Mouse (Mus musculus): Measurements from ENCODE around the gene Dusp12. TPM values are rescaled to one million over a fixed set of nuclear protein-coding genes. Genes with fewer than 3 reads are reported as not detected.

Dusp12 gene
- polyA plus RNA-seq, 1 experiment from 2014 or later, result 52.3 TPM

DNA sequence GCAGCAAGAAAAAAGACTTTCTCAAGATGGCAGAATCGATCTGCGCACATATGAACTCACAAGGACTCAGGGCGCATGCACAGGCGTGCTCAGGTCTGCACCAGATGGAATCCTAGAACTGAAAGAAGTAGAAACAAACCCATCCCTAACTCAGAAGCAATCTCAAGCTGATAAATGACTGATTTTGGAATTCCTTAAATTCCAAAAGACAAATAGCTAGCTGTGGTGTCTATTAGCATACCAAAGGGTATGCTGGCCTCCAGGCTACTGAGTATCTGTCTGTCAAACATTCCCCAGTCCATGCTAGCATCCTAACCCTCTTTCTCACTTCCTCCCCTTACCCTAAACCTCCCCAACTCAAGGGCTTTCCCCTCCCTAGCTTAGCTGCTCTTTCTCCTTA is 4.0 kb upstream of the Dusp12 start:
- WGBS, result 77% methylated on average over 4 of the region's 4 CpGs
- Histone ChIP-seq H3K9ac (ENCODE audit: low read depth, low read length) (no peak overlapping the region), H3K4me2 (ENCODE audit: low read length) (no peak overlapping the region), H3K4me3 (ENCODE audit: low read depth, low read length) (no peak overlapping the region), H3K4me1 (ENCODE audit: control insufficient read depth, insufficient read depth, low read length) (peaks cover 5% of the 10 kb centered on the region; the same call in 1 of the 2 replicates), H3K36me3 (ENCODE audit: control insufficient read depth, insufficient read depth, low read length) (no peaks in the 10 kb centered on the region), H3K27ac (ENCODE audit: low read length) (no peak overlapping the region), H3K27me3 (ENCODE audit: control insufficient read depth, insufficient read depth, low read depth, low read length) (no peaks in the 10 kb centered on the region), H3K9me3 (replicated peaks; ENCODE audit: control insufficient read depth, low read length, poor library complexity, severe bottlenecking) (no peaks in the 10 kb centered on the region)
- ATAC-seq, result no peak

DNA sequence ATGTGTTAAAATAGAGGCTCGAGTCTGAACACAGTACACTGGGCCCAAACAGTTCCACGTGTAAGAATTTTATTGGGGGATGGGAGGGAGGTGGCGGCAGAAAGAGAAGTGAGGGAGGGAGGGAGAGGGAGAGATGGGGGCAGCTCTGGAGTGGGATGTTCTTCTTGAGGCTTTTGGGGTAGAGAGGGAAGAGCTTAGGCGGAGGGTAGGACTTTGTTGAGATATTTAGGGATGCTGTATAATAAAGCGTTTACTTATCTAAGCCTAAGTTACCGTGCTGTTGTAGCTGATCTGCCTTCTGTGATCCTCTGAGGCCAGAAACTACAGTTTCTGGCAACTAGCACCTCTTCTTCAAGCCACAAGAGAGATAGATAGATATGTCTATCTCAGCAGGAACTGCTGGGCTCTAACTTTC is 711 bp upstream of the Dusp12 start:
- H3K27me3 ChIP-seq (ENCODE audit: control insufficient read depth, insufficient read depth, low read depth, low read length), result no peaks in the 10 kb centered on the region
- no peak overlapping the region; the same call in 1 of the 2 replicates for H3K4me2 ChIP-seq (ENCODE audit: low read length)
- H3K9ac ChIP-seq (ENCODE audit: low read depth, low read length), result no peak overlapping the region
- WGBS, result 62% methylated on average over 6 of the region's 6 CpGs
- 0 out of 2 replicates have a peak, but pooled peaks have one; percentile 10 for ATAC-seq
- no peak overlapping the region for H3K4me3 ChIP-seq (ENCODE audit: low read depth, low read length)
- no peaks in the 10 kb centered on the region for H3K9me3 ChIP-seq (replicated peaks; ENCODE audit: control insufficient read depth, low read length, poor library complexity, severe bottlenecking)
- peaks cover 22% of the 10 kb centered on the region for H3K4me1 ChIP-seq (ENCODE audit: control insufficient read depth, insufficient read depth, low read length)
- no peak overlapping the region for H3K27ac ChIP-seq (ENCODE audit: low read length)
- H3K36me3 ChIP-seq (ENCODE audit: control insufficient read depth, insufficient read depth, low read length), result no peaks in the 10 kb centered on the region

DNA sequence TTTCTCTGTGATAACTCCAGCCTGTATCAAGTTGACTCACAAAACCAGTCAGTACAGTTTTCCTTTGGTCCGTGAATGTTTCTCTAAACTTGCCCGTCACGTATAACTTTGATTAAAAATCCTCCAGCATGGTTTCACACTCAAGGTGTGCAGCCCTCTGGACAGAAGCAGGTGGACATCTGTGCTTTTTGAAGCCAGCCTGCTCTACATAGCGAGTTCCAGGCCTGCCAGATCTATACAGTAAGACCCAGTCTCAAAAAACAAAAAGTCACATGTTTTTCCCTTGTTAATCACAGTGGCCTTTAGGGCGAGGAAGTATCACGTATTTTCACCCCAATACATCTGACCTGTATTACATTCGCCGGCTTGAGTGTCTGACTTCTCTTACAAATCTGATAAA is 950 bp downstream of the Dusp12 start:
- H3K36me3 ChIP-seq (ENCODE audit: control insufficient read depth, insufficient read depth, low read length), result peaks cover 10% of the 10 kb centered on the region; the same call in 1 of the 2 replicates
- no peaks in the 10 kb centered on the region for H3K9me3 ChIP-seq (replicated peaks; ENCODE audit: control insufficient read depth, low read length, poor library complexity, severe bottlenecking)
- peak overlapping the region; percentile 93 for H3K9ac ChIP-seq (ENCODE audit: low read depth, low read length)
- peak; percentile 15; the same call in 1 of the 2 replicates for ATAC-seq
- H3K27ac ChIP-seq (ENCODE audit: low read length), result peak overlapping the region; percentile 90; the same call in 1 of the 2 replicates
- no peaks in the 10 kb centered on the region for H3K27me3 ChIP-seq (ENCODE audit: control insufficient read depth, insufficient read depth, low read depth, low read length)
- H3K4me2 ChIP-seq (ENCODE audit: low read length), result peak overlapping the region; percentile 80
- 32% methylated on average over 8 of the region's 8 CpGs for WGBS
- peaks cover 22% of the 10 kb centered on the region for H3K4me1 ChIP-seq (ENCODE audit: control insufficient read depth, insufficient read depth, low read length)
- peak overlapping the region; percentile 82 for H3K4me3 ChIP-seq (ENCODE audit: low read depth, low read length)

DNA sequence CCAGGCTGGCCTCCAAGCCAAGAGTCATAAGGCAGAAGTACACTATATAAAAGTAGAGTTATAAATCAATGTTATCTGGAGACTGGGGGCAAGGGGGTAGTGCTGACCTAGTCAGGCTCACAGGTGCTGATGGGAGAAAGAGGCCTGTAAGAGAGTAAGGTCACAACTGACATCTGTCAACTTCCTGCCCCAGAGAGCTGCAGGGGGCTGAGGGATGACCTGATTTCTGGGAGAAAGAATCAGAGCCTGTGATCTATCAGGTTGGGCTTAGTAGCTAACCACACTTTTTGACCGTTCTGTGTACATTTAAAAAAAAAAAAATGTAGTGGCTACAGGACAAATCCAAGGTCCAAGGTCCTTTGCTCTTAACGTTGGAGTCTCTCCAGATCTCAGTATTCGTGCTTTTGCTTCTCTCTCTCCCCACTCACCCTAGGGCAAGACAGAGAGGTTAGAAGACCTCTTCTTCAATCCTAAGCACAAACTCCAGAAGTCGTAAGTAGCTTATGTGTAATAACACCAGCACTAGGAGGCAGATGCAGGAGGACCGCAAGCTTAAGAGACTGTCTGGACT is 2.3 kb downstream of the Dusp12 start:
- H3K4me3 ChIP-seq (ENCODE audit: low read depth, low read length), result no peak overlapping the region
- 89% methylated on average over 5 of the region's 5 CpGs for whole genome bisulfite sequencing
- ATAC-seq, result no peak
- H3K9me3 ChIP-seq (replicated peaks; ENCODE audit: control insufficient read depth, low read length, poor library complexity, severe bottlenecking), result no peaks in the 10 kb centered on the region
- H3K4me1 ChIP-seq (ENCODE audit: control insufficient read depth, insufficient read depth, low read length), result peaks cover 22% of the 10 kb centered on the region
- no peak overlapping the region for H3K27ac ChIP-seq (ENCODE audit: low read length)
- no peaks in the 10 kb centered on the region for H3K27me3 ChIP-seq (ENCODE audit: control insufficient read depth, insufficient read depth, low read depth, low read length)
- H3K36me3 ChIP-seq (ENCODE audit: control insufficient read depth, insufficient read depth, low read length), result peaks cover 14% of the 10 kb centered on the region; the same call in 1 of the 2 replicates
- H3K4me2 ChIP-seq (ENCODE audit: low read length), result no peak overlapping the region
- H3K9ac ChIP-seq (ENCODE audit: low read depth, low read length), result no peak overlapping the region

DNA sequence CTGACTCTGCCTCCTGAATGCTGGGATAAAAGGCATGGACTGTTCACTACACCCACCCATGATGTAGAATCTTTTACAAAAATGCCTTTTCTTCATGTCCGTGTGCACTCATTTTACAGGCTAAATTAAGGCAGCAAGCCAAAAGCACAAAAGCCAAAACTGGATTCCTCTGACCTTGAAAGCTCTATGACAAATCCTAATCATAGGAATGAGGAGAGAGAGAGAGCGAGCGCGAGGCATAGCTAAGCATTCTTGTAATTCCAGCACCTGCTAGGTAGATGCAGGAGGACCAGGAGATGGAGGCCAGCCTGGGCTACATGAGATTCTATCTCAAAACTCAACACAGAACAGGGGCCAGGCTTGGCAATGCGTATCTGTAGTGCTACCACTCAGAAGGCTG is 8.4 kb downstream of the Dusp12 start:
- no peaks in the 10 kb centered on the region for H3K4me1 ChIP-seq (ENCODE audit: control insufficient read depth, insufficient read depth, low read length)
- no peak overlapping the region for H3K4me3 ChIP-seq (ENCODE audit: low read depth, low read length)
- H3K9me3 ChIP-seq (replicated peaks; ENCODE audit: control insufficient read depth, low read length, poor library complexity, severe bottlenecking), result no peaks in the 10 kb centered on the region
- 97% methylated on average over 5 of the region's 5 CpGs for WGBS
- no peak overlapping the region for H3K4me2 ChIP-seq (ENCODE audit: low read length)
- no peak overlapping the region for H3K27ac ChIP-seq (ENCODE audit: low read length)
- no peaks in the 10 kb centered on the region for H3K27me3 ChIP-seq (ENCODE audit: control insufficient read depth, insufficient read depth, low read depth, low read length)
- no peak overlapping the region for H3K9ac ChIP-seq (ENCODE audit: low read depth, low read length)
- no peak for ATAC-seq
- H3K36me3 ChIP-seq (ENCODE audit: control insufficient read depth, insufficient read depth, low read length), result peaks cover 25% of the 10 kb centered on the region

DNA sequence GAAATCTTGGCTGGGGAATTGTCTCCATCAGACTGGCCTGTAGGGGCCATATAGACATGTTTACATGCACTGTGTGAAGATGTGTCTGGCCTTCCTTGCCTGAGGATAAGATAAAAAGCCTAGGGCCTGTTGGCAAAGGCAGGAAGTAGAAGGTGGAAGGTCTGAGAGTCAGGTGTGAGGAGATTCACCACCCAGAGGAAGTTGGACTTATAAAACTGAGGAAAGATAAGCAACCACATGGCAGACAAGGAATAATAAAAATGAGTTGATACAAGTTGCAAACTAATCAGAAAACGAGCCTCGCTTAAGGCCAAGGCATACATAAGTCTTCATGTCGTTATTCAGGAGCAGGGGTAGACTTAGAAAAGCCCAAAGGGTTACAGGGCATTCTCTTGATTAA is 9.7 kb downstream of the Dusp12 start:
- Histone ChIP-seq H3K4me1 (ENCODE audit: control insufficient read depth, insufficient read depth, low read length) (no peaks in the 10 kb centered on the region), H3K4me3 (ENCODE audit: low read depth, low read length) (no peak overlapping the region), H3K27ac (ENCODE audit: low read length) (no peak overlapping the region), H3K27me3 (ENCODE audit: control insufficient read depth, insufficient read depth, low read depth, low read length) (no peaks in the 10 kb centered on the region), H3K9me3 (replicated peaks; ENCODE audit: control insufficient read depth, low read length, poor library complexity, severe bottlenecking) (no peaks in the 10 kb centered on the region), H3K9ac (ENCODE audit: low read depth, low read length) (no peak overlapping the region), H3K4me2 (ENCODE audit: low read length) (no peak overlapping the region), H3K36me3 (ENCODE audit: control insufficient read depth, insufficient read depth, low read length) (peaks cover 25% of the 10 kb centered on the region)
- WGBS, result 94% methylated on average over 3 of the region's 3 CpGs
- no peak for ATAC-seq

DNA sequence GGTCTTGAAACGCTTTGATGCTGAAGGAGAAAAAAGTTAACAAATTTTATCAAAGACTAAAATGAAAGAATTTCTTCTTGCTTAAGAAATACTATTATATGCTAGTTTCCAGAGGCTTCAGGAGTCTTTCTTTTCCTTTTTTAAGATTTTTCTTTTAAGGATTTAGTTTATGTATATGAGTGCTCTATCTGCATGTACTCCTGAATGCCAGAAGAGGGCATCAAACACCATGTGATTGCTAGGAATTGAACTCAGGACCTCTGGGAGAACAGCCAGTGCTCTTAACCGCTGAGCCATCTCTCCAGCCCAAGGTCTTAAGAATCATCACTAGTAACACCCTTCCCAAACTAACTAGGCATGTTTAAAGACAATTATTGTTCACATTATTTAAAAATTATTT is 13.4 kb downstream of the Dusp12 start:
- Histone ChIP-seq H3K4me1 (ENCODE audit: control insufficient read depth, insufficient read depth, low read length) (peaks cover 6% of the 10 kb centered on the region), H3K4me3 (ENCODE audit: low read depth, low read length) (no peak overlapping the region), H3K27me3 (ENCODE audit: control insufficient read depth, insufficient read depth, low read depth, low read length) (no peaks in the 10 kb centered on the region), H3K36me3 (ENCODE audit: control insufficient read depth, insufficient read depth, low read length) (peaks cover 11% of the 10 kb centered on the region), H3K9me3 (replicated peaks; ENCODE audit: control insufficient read depth, low read length, poor library complexity, severe bottlenecking) (no peaks in the 10 kb centered on the region), H3K4me2 (ENCODE audit: low read length) (no peak overlapping the region), H3K9ac (ENCODE audit: low read depth, low read length) (no peak overlapping the region), H3K27ac (ENCODE audit: low read length) (no peak overlapping the region)
- 93% methylated on average over 2 of the region's 2 CpGs for WGBS
- ATAC-seq, result no peak

DNA sequence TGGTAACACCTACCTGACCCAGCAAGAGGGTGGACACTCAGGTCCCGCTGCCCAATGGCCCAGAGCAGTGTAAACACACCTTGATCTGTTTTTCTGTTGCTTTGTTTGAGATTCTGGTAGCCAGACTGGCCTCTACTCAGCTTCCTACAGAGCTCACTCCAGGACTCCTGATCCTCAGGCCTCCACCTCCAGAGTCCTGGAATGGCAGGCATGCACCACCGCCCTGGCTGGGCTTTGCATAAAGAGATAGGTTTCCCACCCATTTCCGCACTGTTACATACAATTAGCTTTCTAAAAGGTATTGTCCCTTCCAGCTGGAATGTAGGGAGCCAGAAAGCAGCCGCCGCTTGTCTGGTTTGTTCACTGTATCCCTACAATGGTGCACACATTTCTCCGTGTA is 13.9 kb downstream of the Dusp12 start:
- ATAC-seq, result no peak
- WGBS, result 93% methylated on average over 6 of the region's 6 CpGs
- H3K4me2 ChIP-seq (ENCODE audit: low read length), result no peak overlapping the region
- no peaks in the 10 kb centered on the region for H3K27me3 ChIP-seq (ENCODE audit: control insufficient read depth, insufficient read depth, low read depth, low read length)
- H3K9me3 ChIP-seq (replicated peaks; ENCODE audit: control insufficient read depth, low read length, poor library complexity, severe bottlenecking), result no peaks in the 10 kb centered on the region
- peaks cover 12% of the 10 kb centered on the region for H3K4me1 ChIP-seq (ENCODE audit: control insufficient read depth, insufficient read depth, low read length)
- H3K27ac ChIP-seq (ENCODE audit: low read length), result no peak overlapping the region
- no peak overlapping the region for H3K4me3 ChIP-seq (ENCODE audit: low read depth, low read length)
- peaks cover 8% of the 10 kb centered on the region; the same call in 1 of the 2 replicates for H3K36me3 ChIP-seq (ENCODE audit: control insufficient read depth, insufficient read depth, low read length)
- H3K9ac ChIP-seq (ENCODE audit: low read depth, low read length), result no peak overlapping the region

DNA sequence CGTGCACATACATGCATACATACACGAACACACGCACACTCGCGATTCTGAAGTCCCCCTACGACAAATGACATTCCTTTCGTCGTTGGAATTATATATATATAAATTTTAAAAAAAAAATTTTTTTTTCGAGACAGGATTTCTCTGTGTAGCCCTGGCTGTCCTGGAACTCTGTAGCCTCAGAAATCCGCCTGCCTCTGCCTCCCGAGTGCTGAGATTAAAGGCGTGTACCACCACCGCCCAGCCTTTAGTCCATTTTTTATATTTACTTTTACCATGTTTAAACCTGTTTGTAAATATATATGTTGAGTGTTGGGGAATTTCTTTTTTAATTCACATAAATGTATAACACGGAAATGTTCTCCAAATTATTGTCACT is 16.4 kb downstream of the Dusp12 start:
- WGBS, result 18% methylated on average over 14 of the region's 14 CpGs
- Histone ChIP-seq H3K4me1 (ENCODE audit: control insufficient read depth, insufficient read depth, low read length) (peaks cover 17% of the 10 kb centered on the region), H3K9ac (ENCODE audit: low read depth, low read length) (peak overlapping the region; percentile 70), H3K9me3 (replicated peaks; ENCODE audit: control insufficient read depth, low read length, poor library complexity, severe bottlenecking) (no peaks in the 10 kb centered on the region), H3K4me2 (ENCODE audit: low read length) (peak overlapping the region; percentile 77), H3K4me3 (ENCODE audit: low read depth, low read length) (peak overlapping the region; percentile 75), H3K27me3 (ENCODE audit: control insufficient read depth, insufficient read depth, low read depth, low read length) (no peaks in the 10 kb centered on the region), H3K27ac (ENCODE audit: low read length) (no peak overlapping the region; the same call in 1 of the 2 replicates), H3K36me3 (ENCODE audit: control insufficient read depth, insufficient read depth, low read length) (no peaks in the 10 kb centered on the region)
- ATAC-seq, result peak; percentile 56

Measured in midbrain, embryonic 16.5 days (tissue).